Mouse (Mus musculus): ENCODE results near the gene Xrcc1. TPM values are rescaled to one million over a fixed set of nuclear protein-coding genes. Genes with fewer than 3 reads are reported as not detected.

Gene Xrcc1
- polyA plus RNA-seq, 1 experiment from 2014 or later: 55.0 TPM

DNA sequence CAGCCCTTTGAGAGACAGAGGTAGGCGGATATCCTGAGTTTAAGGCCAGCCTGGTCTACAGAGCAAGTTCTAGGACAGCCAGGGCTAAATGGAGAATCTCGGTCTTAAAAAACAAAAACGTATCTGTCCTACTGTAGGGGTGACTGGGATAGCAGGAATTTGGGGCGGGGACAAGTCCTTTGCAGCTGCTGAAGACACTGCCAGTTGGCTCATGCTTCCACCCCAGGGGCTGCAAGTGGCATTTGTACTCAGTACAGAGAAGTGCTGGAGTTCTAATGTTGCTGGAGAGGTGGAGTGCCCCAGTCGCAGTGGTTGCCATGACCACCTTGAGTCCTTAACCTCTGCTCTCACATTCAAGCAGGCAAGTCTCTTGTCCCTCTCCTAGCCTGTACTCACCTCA is 23.3 kb upstream of the Xrcc1 start:
- H3K27me3 ChIP-seq (ENCODE audit: control insufficient read depth, insufficient read depth, low read length): no peaks in the 10 kb centered on the region
- 64% methylated on average over 5 of the region's 5 CpGs for WGBS
- H3K27ac ChIP-seq (replicated peaks; ENCODE audit: low read depth, low read length): no peak overlapping the region
- H3K9me3 ChIP-seq (ENCODE audit: control insufficient read depth, low read length): no peaks in the 10 kb centered on the region
- H3K36me3 ChIP-seq (ENCODE audit: control insufficient read depth, insufficient read depth, low read length): peaks cover 12% of the 10 kb centered on the region
- no peak overlapping the region for H3K9ac ChIP-seq (replicated peaks; ENCODE audit: low read length)
- H3K4me1 ChIP-seq (ENCODE audit: control insufficient read depth, insufficient read depth, low read length): no peaks in the 10 kb centered on the region
- H3K4me3 ChIP-seq (replicated peaks; ENCODE audit: low read depth, low read length): no peak overlapping the region
- DNase-seq: no peak
- ATAC-seq (ENCODE audit: low FRiP score, low TSS enrichment): no peak
- no peak overlapping the region for H3K4me2 ChIP-seq (ENCODE audit: low read length)

DNA sequence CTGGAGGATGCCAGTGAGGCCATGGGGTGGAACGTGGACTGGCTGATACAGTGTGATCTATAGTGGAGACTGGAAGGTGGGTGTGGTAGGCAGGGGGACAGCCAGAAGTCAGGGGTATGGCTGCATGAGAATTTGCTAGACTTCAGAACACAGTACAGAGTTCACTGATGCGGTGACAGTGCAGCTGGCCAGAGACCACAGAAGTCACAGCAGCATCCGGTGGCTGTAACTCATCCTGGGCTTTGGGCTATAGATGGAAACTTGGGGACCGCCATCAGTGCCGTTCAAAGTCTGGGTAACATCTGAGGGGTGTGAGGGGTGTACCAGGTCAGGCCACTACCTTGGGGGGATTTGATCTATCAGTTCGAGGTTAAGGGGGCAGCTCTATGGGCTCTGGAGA is 22.4 kb upstream of the Xrcc1 start:
- 93% methylated on average over 6 of the region's 6 CpGs for WGBS
- DNase-seq (no peak), ATAC-seq (ENCODE audit: low FRiP score, low TSS enrichment) (no peak)
- H3K4me3 ChIP-seq (replicated peaks; ENCODE audit: low read depth, low read length): no peak overlapping the region
- H3K27ac ChIP-seq (replicated peaks; ENCODE audit: low read depth, low read length): no peak overlapping the region
- H3K27me3 ChIP-seq (ENCODE audit: control insufficient read depth, insufficient read depth, low read length): no peaks in the 10 kb centered on the region
- no peaks in the 10 kb centered on the region for H3K4me1 ChIP-seq (ENCODE audit: control insufficient read depth, insufficient read depth, low read length)
- H3K36me3 ChIP-seq (ENCODE audit: control insufficient read depth, insufficient read depth, low read length): peaks cover 4% of the 10 kb centered on the region; the same call in 1 of the 2 replicates
- no peaks in the 10 kb centered on the region for H3K9me3 ChIP-seq (ENCODE audit: control insufficient read depth, low read length)
- H3K4me2 ChIP-seq (ENCODE audit: low read length): no peak overlapping the region
- H3K9ac ChIP-seq (replicated peaks; ENCODE audit: low read length): no peak overlapping the region

DNA sequence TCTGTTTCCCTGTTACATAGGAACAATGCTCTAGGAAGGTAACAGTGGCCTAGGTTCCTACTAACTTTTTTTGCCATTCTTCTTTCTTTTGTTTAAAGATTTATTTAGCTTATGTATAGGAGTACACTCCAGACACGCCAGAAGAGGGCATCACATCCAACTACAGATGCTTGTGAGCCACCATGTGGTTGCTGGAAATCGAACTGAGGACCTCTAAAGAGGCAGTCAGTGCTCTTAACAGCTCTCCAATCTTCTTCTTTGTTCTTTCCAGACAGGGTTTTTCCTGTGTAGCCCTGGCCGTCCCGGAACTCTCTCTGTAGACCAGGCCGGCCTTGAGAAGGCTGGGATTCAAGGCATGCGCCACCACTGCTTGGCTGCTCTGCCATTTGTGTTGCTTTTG is 21.1 kb upstream of the Xrcc1 start:
- Histone ChIP-seq H3K9me3 (ENCODE audit: control insufficient read depth, low read length) (no peaks in the 10 kb centered on the region), H3K36me3 (ENCODE audit: control insufficient read depth, insufficient read depth, low read length) (0 out of 2 replicates have a peak, but pooled peaks cover 4% of the 10 kb centered on the region), H3K27ac (replicated peaks; ENCODE audit: low read depth, low read length) (no peak overlapping the region), H3K4me1 (ENCODE audit: control insufficient read depth, insufficient read depth, low read length) (peaks cover 7% of the 10 kb centered on the region; the same call in 1 of the 2 replicates), H3K4me3 (replicated peaks; ENCODE audit: low read depth, low read length) (no peak overlapping the region), H3K27me3 (ENCODE audit: control insufficient read depth, insufficient read depth, low read length) (no peaks in the 10 kb centered on the region), H3K9ac (replicated peaks; ENCODE audit: low read length) (no peak overlapping the region), H3K4me2 (ENCODE audit: low read length) (no peak overlapping the region)
- 85% methylated on average over 6 of the region's 6 CpGs for WGBS
- no peak for DNase-seq
- no peak for ATAC-seq (ENCODE audit: low FRiP score, low TSS enrichment)

- WGBS: 90% methylated on average over 12 of the region's 12 CpGs
- no peaks in the 10 kb centered on the region for H3K27me3 ChIP-seq (ENCODE audit: control insufficient read depth, insufficient read depth, low read length)
- no peaks in the 10 kb centered on the region for H3K36me3 ChIP-seq (ENCODE audit: control insufficient read depth, insufficient read depth, low read length)
- DNase-seq: no peak
- H3K4me3 ChIP-seq (replicated peaks; ENCODE audit: low read depth, low read length): no peak overlapping the region
- H3K4me1 ChIP-seq (ENCODE audit: control insufficient read depth, insufficient read depth, low read length): peaks cover 7% of the 10 kb centered on the region; the same call in 1 of the 2 replicates
- H3K27ac ChIP-seq (replicated peaks; ENCODE audit: low read depth, low read length): no peak overlapping the region
- no peak overlapping the region for H3K9ac ChIP-seq (replicated peaks; ENCODE audit: low read length)
- no peaks in the 10 kb centered on the region for H3K9me3 ChIP-seq (ENCODE audit: control insufficient read depth, low read length)
- no peak for ATAC-seq (ENCODE audit: low FRiP score, low TSS enrichment)
- no peak overlapping the region for H3K4me2 ChIP-seq (ENCODE audit: low read length)
Measured at GRCm38 (mm10) chr7:24525686-24526420, 20.2 kb upstream of the Xrcc1 start.

DNA sequence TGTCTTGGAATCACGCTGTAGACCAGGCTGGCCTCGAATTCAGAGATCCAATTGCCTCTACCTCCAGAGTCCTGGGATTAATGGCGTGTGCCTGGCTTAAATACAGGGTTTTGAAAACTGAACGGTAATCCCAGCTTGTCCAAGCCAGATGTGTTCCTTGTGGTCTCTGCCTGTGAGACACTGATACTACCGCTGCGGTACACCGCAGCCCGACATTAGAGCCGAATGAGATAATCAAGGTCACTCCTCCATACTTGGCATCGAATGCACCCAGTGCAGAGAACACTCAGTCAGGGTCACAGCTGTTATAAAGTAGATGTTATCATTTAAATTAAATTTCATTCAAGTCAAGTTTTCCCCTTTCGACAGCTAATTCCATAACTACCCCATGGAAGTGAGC is 17.2 kb upstream of the Xrcc1 start:
- no peak overlapping the region for H3K9ac ChIP-seq (replicated peaks; ENCODE audit: low read length)
- ATAC-seq (ENCODE audit: low FRiP score, low TSS enrichment): no peak
- H3K36me3 ChIP-seq (ENCODE audit: control insufficient read depth, insufficient read depth, low read length): peaks cover 17% of the 10 kb centered on the region
- H3K9me3 ChIP-seq (ENCODE audit: control insufficient read depth, low read length): no peaks in the 10 kb centered on the region
- H3K27me3 ChIP-seq (ENCODE audit: control insufficient read depth, insufficient read depth, low read length): no peaks in the 10 kb centered on the region
- no peak overlapping the region for H3K27ac ChIP-seq (replicated peaks; ENCODE audit: low read depth, low read length)
- peaks cover 23% of the 10 kb centered on the region for H3K4me1 ChIP-seq (ENCODE audit: control insufficient read depth, insufficient read depth, low read length)
- 93% methylated on average over 11 of the region's 11 CpGs for WGBS
- no peak overlapping the region for H3K4me2 ChIP-seq (ENCODE audit: low read length)
- H3K4me3 ChIP-seq (replicated peaks; ENCODE audit: low read depth, low read length): no peak overlapping the region
- DNase-seq: no peak

GRCm38 (mm10) chr7:24529580-24529979 is 16.5 kb upstream of the Xrcc1 start:
- Histone ChIP-seq H3K27me3 (ENCODE audit: control insufficient read depth, insufficient read depth, low read length) (no peaks in the 10 kb centered on the region), H3K4me3 (replicated peaks; ENCODE audit: low read depth, low read length) (peak overlapping the region; percentile 76), H3K9me3 (ENCODE audit: control insufficient read depth, low read length) (no peaks in the 10 kb centered on the region), H3K9ac (replicated peaks; ENCODE audit: low read length) (peak overlapping the region; percentile 65), H3K4me1 (ENCODE audit: control insufficient read depth, insufficient read depth, low read length) (peaks cover 26% of the 10 kb centered on the region), H3K4me2 (ENCODE audit: low read length) (peak overlapping the region; percentile 95), H3K27ac (replicated peaks; ENCODE audit: low read depth, low read length) (peak overlapping the region; percentile 93), H3K36me3 (ENCODE audit: control insufficient read depth, insufficient read depth, low read length) (peaks cover 24% of the 10 kb centered on the region)
- WGBS: 65% methylated on average over 11 of the region's 11 CpGs
- ATAC-seq (ENCODE audit: low FRiP score, low TSS enrichment): no peak
- DNase-seq: no peak

GRCm38 (mm10) chr7:24530062-24530931 is 15.8 kb upstream of the Xrcc1 start, which contains the start of gene Irgq:
Irgq (plus strand) TSS chr7:24530689.
- Histone ChIP-seq H3K4me3 (replicated peaks; ENCODE audit: low read depth, low read length) (peak within 1 kb of the TSS; percentile 76), H3K27me3 (ENCODE audit: control insufficient read depth, insufficient read depth, low read length) (no peaks in the 10 kb centered on the region), H3K9me3 (ENCODE audit: control insufficient read depth, low read length) (no peaks in the 10 kb centered on the region), H3K27ac (replicated peaks; ENCODE audit: low read depth, low read length) (peak within 1 kb of the TSS; percentile 93), H3K4me1 (ENCODE audit: control insufficient read depth, insufficient read depth, low read length) (peaks cover 26% of the 10 kb centered on the region), H3K4me2 (ENCODE audit: low read length) (peak within 1 kb of the TSS; percentile 95), H3K9ac (replicated peaks; ENCODE audit: low read length) (peak within 1 kb of the TSS; percentile 95), H3K36me3 (ENCODE audit: control insufficient read depth, insufficient read depth, low read length) (peaks cover 29% of the 10 kb centered on the region)
- WGBS: under 1% methylated on average over 44 of the region's 44 CpGs
- ATAC-seq (ENCODE audit: low FRiP score, low TSS enrichment) (peak; percentile 94), DNase-seq (peak; percentile 100)

DNA sequence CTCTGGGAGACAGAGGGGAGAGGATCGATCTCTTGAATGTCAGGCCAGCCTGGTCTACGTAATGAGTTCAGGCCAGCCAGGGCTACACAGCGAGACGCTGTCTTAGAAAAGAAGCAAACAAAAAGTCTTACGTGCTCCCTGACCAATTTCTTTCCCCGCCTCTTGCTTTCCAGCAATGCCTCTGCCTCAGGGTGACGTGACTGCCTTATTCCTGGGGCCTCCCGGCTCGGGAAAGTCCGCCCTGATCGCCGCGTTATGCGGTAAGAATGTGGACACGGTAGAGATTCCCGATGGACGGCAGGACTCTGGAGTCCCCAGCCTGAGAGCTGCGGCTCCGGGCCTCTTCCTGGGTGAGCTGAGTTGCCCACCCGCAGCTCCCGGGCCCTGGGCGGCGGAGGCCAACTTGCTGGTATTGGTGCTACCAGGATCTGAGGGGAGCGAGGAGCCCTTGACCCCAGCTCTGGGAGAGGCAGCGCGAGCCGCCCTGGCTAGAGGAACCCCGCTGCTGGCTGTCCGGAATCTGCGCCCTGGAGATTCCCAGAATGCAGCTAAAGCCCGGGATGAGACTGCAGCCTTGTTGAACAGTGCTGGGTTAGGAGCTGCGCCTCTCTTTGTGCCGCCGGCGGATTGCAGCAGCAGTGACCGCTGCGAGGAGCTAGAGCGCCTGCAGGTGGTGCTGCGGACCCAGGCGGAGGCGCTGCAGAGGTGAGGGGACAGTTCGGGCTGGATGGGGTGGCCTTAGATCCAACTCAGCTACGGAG is 14.7 kb upstream of the Xrcc1 start:
- Histone ChIP-seq H3K27me3 (ENCODE audit: control insufficient read depth, insufficient read depth, low read length) (no peaks in the 10 kb centered on the region), H3K4me2 (ENCODE audit: low read length) (peak overlapping the region; percentile 95), H3K4me3 (replicated peaks; ENCODE audit: low read depth, low read length) (peak overlapping the region; percentile 76), H3K9me3 (ENCODE audit: control insufficient read depth, low read length) (no peaks in the 10 kb centered on the region), H3K4me1 (ENCODE audit: control insufficient read depth, insufficient read depth, low read length) (peaks cover 26% of the 10 kb centered on the region), H3K36me3 (ENCODE audit: control insufficient read depth, insufficient read depth, low read length) (peaks cover 39% of the 10 kb centered on the region), H3K27ac (replicated peaks; ENCODE audit: low read depth, low read length) (peak overlapping the region; percentile 93), H3K9ac (replicated peaks; ENCODE audit: low read length) (peak overlapping the region; percentile 95)
- peak; percentile 56 for ATAC-seq (ENCODE audit: low FRiP score, low TSS enrichment)
- peak; percentile 87 for DNase-seq
- under 1% methylated on average over 43 of the region's 43 CpGs for WGBS
